Mouse (Mus musculus) liver, embryonic 14.5 days (tissue): ENCODE results near the gene Dmac1.

Experiments
- CTCF ChIP-seq: IDR thresholded peaks from 2 replicates; pipeline ENCODE4 v1.5.1; 2016; ENCODE audit warnings: antibody characterized with exemption, low read depth, control low read depth
- EP300 ChIP-seq: IDR thresholded peaks from 2 replicates; pipeline ENCODE4 v1.6.1; 2016; ENCODE audit warnings: antibody characterized with exemption, low read depth

GRCm38 (mm10) chr4:75292315-75292714 lies 14.2 kb upstream of the Dmac1 start:
- no peak for TF ChIP-seq CTCF
- no peak for TF ChIP-seq EP300
